Mouse (Mus musculus) liver, adult 2 months (tissue): ENCODE data around the gene Fnip2. TPM values are rescaled to one million over a fixed set of nuclear protein-coding genes. Genes with fewer than 3 reads are reported as not detected.
"Not testable (repeated sequence)": the region's sequence is repeated elsewhere in the genome, so short reads cannot be mapped to it uniquely, and the experiment has no call there.

ENCODE experiments used
- DNase-seq: peaks from one replicate; pipeline ENCODE4 v3.0.0-alpha.2; 2011; ENCODE audit warnings: low read depth, low spot score; ENCODE audit errors: extremely low read depth
- H3K27ac ChIP-seq: fragments of 200-500 bp; replicated peaks from 2 replicates; pipeline ENCODE4 v1.5.1; 2012; ENCODE audit warnings: low read depth, mild to moderate bottlenecking, control low read depth, inconsistent platforms, low read length; ENCODE audit not compliant: insufficient read depth
- H3K27me3 ChIP-seq: fragments of 200-500 bp; 2 replicates; pipeline ENCODE4 v1.6.1; 2012; ENCODE audit warnings: mild to moderate bottlenecking, moderate library complexity, low read length, inconsistent platforms; ENCODE audit not compliant: control insufficient read depth, insufficient read depth
- H3K36me3 ChIP-seq: fragments of 200-500 bp; 2 replicates; pipeline ENCODE4 v1.6.1; 2012; ENCODE audit warnings: low read length, inconsistent platforms; ENCODE audit not compliant: control insufficient read depth, insufficient read depth
- H3K4me1 ChIP-seq: fragments of 200-500 bp; 2 replicates; pipeline ENCODE4 v1.6.1; 2011; ENCODE audit warnings: low read length; ENCODE audit not compliant: control insufficient read depth, insufficient read depth
- H3K4me3 ChIP-seq: fragments of 200-500 bp; 2 replicates; pipeline ENCODE4 v1.5.1; 2011; ENCODE audit warnings: low read depth, mild to moderate bottlenecking, control low read depth, low read length, moderate library complexity; ENCODE audit not compliant: insufficient read depth
- H3K79me2 ChIP-seq: fragments of 200-500 bp; 2 replicates; pipeline ENCODE4 v1.6.1; 2012; ENCODE audit warnings: inconsistent platforms, mild to moderate bottlenecking, low read length, moderate library complexity; ENCODE audit not compliant: control insufficient read depth, insufficient read depth
- H3K9ac ChIP-seq: fragments of 200-500 bp; 2 replicates; pipeline ENCODE4 v1.6.1; 2012; ENCODE audit warnings: low read depth, mild to moderate bottlenecking, control low read depth, inconsistent platforms, low read length
- CTCF ChIP-seq: fragments of 200-500 bp; IDR thresholded peaks from 2 replicates; pipeline ENCODE4 v1.5.1; 2011; ENCODE audit warnings: low read depth, low read length, control low read depth
- POLR2A ChIP-seq: fragments of 200-500 bp; IDR thresholded peaks from 2 replicates; pipeline ENCODE4 v1.6.1; 2011; ENCODE audit warnings: low read length, control low read depth; ENCODE audit not compliant: insufficient read depth; ENCODE audit errors: extremely low read depth
- WGBS: fragments of 180-500 bp; shearing (Covaris S2); methylation state at CpG from one replicate; pipeline ENCODE4 v1.1.7; 2018; 5-methylcytosine and 5-hydroxymethylcytosine counted together
- polyA plus RNA-seq: library from polyadenylated mRNA; depleted of rRNA; stranded (reverse); fragments of >200 nt; gene quantifications from 2 replicates; pipeline ENCODE4 v1.2.3, GENCODE M21; 2012
- total RNA-seq: library from RNA; depleted of rRNA; stranded (reverse); fragments of >200 nt; gene quantifications from 2 replicates; pipeline ENCODE4 v1.2.3, GENCODE M21; 2014

The Fnip2 gene
- total and polyA plus RNA-seq, 2 experiments: 6.3 to 46.7 TPM

DNA sequence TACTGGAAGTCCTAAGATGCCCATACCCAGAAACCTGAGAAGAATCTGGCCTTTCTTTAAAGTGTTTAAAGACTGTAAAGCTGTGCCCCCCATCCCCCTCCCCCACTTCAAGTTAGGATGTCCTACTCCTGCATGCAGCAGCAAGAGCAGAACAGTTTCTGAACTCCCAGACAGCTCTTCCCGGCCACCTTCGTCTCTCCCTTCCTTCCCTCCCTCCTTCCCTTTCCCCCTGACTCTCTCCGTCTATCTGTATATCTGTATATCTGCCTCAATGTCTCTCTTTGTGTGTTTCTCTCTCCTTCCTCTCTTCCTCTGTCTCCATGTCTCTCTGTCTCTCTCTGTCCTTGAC lies 8.8 kb upstream of the Fnip2 start:
- no peak overlapping the region for H3K4me3 ChIP-seq
- WGBS: 22% methylated on average over 3 of the region's 3 CpGs
- H3K27me3 ChIP-seq: no peaks in the 10 kb centered on the region
- H3K79me2 ChIP-seq: no peaks in the 10 kb centered on the region
- H3K27ac ChIP-seq: no peak overlapping the region
- no peak for DNase-seq
- no peaks in the 10 kb centered on the region for H3K4me1 ChIP-seq
- TF ChIP-seq CTCF: no peak
- no peak for TF ChIP-seq POLR2A
- no peak overlapping the region for H3K9ac ChIP-seq
- H3K36me3 ChIP-seq: no peaks in the 10 kb centered on the region

GRCm38 (mm10) chr3:79575576-79576467 lies 8.2 kb upstream of the Fnip2 start:
- no peaks in the 10 kb centered on the region for H3K79me2 ChIP-seq
- WGBS: 58% methylated on average over 10 of the region's 10 CpGs
- H3K27me3 ChIP-seq: no peaks in the 10 kb centered on the region
- DNase-seq: no peak
- no peak overlapping the region for H3K9ac ChIP-seq
- no peak overlapping the region for H3K4me3 ChIP-seq
- no peaks in the 10 kb centered on the region for H3K36me3 ChIP-seq
- H3K27ac ChIP-seq: no peak overlapping the region
- H3K4me1 ChIP-seq: no peaks in the 10 kb centered on the region
- no peak for TF ChIP-seq CTCF
- no peak for TF ChIP-seq POLR2A

GRCm38 (mm10) chr3:79574336-79574735 lies 6.7 kb upstream of the Fnip2 start:
- Histone ChIP-seq H3K27me3 (no peaks in the 10 kb centered on the region), H3K36me3 (no peaks in the 10 kb centered on the region), H3K4me1 (no peaks in the 10 kb centered on the region), H3K79me2 (no peaks in the 10 kb centered on the region), H3K27ac (no peak overlapping the region), H3K4me3 (no peak overlapping the region), H3K9ac (no peak overlapping the region)
- TF ChIP-seq POLR2A: no peak
- no peak for TF ChIP-seq CTCF
- no peak for DNase-seq
- WGBS: 92% methylated on average over 3 of the region's 3 CpGs

GRCm38 (mm10) chr3:79573376-79573775 lies 5.8 kb upstream of the Fnip2 start:
- H3K4me3 ChIP-seq, H3K27me3 ChIP-seq, H3K4me1 ChIP-seq, DNase-seq, H3K27ac ChIP-seq, H3K79me2 ChIP-seq, H3K9ac ChIP-seq, H3K36me3 ChIP-seq: not testable (repeated sequence)
- 92% methylated on average over 5 of the region's 5 CpGs for WGBS

DNA sequence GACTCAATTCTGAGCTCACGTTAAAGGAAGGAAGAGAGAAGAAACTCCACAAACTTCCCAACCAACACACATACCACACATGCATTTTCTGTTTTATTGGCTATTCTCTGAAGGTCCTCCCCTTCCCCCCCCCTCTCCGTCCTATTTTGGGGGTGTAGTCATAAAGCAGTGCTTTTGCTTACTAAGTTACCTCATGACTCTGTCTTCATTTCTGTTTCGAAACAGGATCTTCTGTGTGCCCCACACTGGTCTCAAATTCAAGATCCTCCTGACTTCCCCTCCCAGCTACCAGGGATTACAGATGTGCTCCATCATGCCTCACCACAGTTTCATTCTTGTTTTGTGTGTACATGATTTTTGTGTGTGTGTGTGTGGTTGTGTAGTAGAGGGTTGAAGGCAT lies 4.8 kb upstream of the Fnip2 start:
- Histone ChIP-seq H3K79me2 (no peaks in the 10 kb centered on the region), H3K27me3 (no peaks in the 10 kb centered on the region), H3K27ac (no peak overlapping the region), H3K4me1 (no peaks in the 10 kb centered on the region), H3K4me3 (no peak overlapping the region), H3K36me3 (no peaks in the 10 kb centered on the region), H3K9ac (no peak overlapping the region)
- TF ChIP-seq CTCF: no peak
- no peak for TF ChIP-seq POLR2A
- DNase-seq: no peak
- WGBS: 71% methylated on average over 3 of the region's 3 CpGs

- TF ChIP-seq CTCF (no peak), POLR2A (no peak)
- no peak for DNase-seq
- Histone ChIP-seq H3K27me3 (no peaks in the 10 kb centered on the region), H3K27ac (no peak overlapping the region), H3K4me3 (no peak overlapping the region), H3K9ac (no peak overlapping the region), H3K36me3 (no peaks in the 10 kb centered on the region), H3K4me1 (peaks cover 13% of the 10 kb centered on the region), H3K79me2 (peaks cover 15% of the 10 kb centered on the region)
- WGBS: 73% methylated on average over 3 of the region's 3 CpGs
Observed at GRCm38 (mm10) chr3:79569351-79569681, 1.7 kb upstream of the Fnip2 start.
